Comparison of ENCODE assay signal across 21 mouse cellular contexts in the genomic region with DNA sequence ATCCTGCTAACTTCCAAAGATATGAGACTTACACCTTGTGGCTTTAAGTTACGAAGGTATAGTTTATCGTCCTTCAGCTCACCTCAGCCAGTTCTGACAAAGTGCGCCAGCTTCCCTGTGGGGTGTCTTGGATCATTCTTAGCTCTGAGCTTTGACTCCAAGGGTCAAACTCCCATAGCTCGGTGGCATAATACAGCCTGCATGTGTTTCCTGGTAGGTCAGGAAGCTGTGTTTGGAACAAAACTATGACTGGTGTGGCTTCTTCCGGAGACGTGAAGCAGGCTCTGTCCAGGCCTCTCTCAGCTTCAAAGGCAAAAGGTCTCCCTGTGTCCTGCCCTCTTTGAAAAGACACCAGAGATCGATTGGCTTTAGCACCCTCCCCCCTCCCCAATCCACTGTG.
"Had no signal": no experiment of that assay in that cellular context is flagged by ENCODE, and none has a peak within 500 bp of the region (broad histone marks: within the 10 kb centered on the region; RNA-seq: fewer than 3 reads in every experiment).

No protein-coding gene starts in this region.

- H3K4me2 ChIP-seq: heart, embryonic 12.5 days; hindbrain, embryonic 13.5 days; hindbrain, embryonic 15.5 days; limb, embryonic 13.5 days; limb, embryonic 15.5 days; liver, embryonic 12.5 days had no signal

- DNase-seq: forebrain, postnatal 0 days; gastrocnemius, postnatal 10 days; gastrocnemius, postnatal 36 days; heart, postnatal 14 days; kidney, adult 11 months; kidney, adult 8-10 months; kidney, postnatal 10 days; kidney, postnatal 25 days; kidney, postnatal 4 days had no signal

- H3K36me3 ChIP-seq: heart, embryonic 10.5 days; heart, embryonic 12.5 days; hindbrain, embryonic 13.5 days; hindbrain, embryonic 15.5 days; limb, embryonic 13.5 days; limb, embryonic 15.5 days; liver, embryonic 12.5 days had no signal

- H3K4me3 ChIP-seq: heart, embryonic 10.5 days; heart, embryonic 12.5 days; hindbrain, embryonic 13.5 days; hindbrain, embryonic 15.5 days; layer of hippocampus, adult 2 months; left cerebral cortex, adult 2 months; limb, embryonic 13.5 days; limb, embryonic 15.5 days; liver, embryonic 12.5 days had no signal

- H3K27me3 ChIP-seq: heart, embryonic 12.5 days; hindbrain, embryonic 15.5 days; limb, embryonic 15.5 days; liver, embryonic 12.5 days had no signal

- H3K9me3 ChIP-seq: heart, embryonic 10.5 days; heart, embryonic 12.5 days; hindbrain, embryonic 13.5 days; hindbrain, embryonic 15.5 days; limb, embryonic 13.5 days; limb, embryonic 15.5 days; liver, embryonic 12.5 days had no signal

- ATAC-seq: hindbrain, postnatal 0 days; intestine, embryonic 16.5 days; liver, embryonic 12.5 days had no signal

- H3K9ac ChIP-seq: forebrain, postnatal 0 days; heart, embryonic 12.5 days; hindbrain, embryonic 13.5 days; hindbrain, embryonic 15.5 days; limb, embryonic 13.5 days; limb, embryonic 15.5 days; liver, embryonic 12.5 days; liver, embryonic 14.5 days had no signal

- H3K4me1 ChIP-seq: limb, embryonic 13.5 days; limb, embryonic 15.5 days had no signal

- H3K27ac ChIP-seq: heart, embryonic 10.5 days; hindbrain, embryonic 13.5 days; hindbrain, embryonic 15.5 days; hindbrain, postnatal 0 days; layer of hippocampus, adult 2 months; left cerebral cortex, adult 2 months; limb, embryonic 13.5 days; limb, embryonic 15.5 days; liver, embryonic 12.5 days; liver, embryonic 14.5 days had no signal
